Mouse (Mus musculus) kidney, adult 11 months (tissue): ENCODE results near the gene Zfp3.
A peak's percentile ranks its signal among the peaks of the same experiment; 100 is the strongest.
"Not testable (repeated sequence)": the region's sequence is repeated elsewhere in the genome, so short reads cannot be mapped to it uniquely, and the experiment has no call there.

Source experiments
- DNase-seq: peaks from one replicate; pipeline ENCODE4 v3.0.0; 2022

Zfp3 gene

GRCm38 (mm10) chr11:70760446-70760845 lies 3.6 kb upstream of the Zfp3 start:
- not testable (repeated sequence) for DNase-seq

- no peak for DNase-seq
Observed at GRCm38 (mm10) chr11:70762641-70763040, 1.4 kb upstream of the Zfp3 start.

DNA sequence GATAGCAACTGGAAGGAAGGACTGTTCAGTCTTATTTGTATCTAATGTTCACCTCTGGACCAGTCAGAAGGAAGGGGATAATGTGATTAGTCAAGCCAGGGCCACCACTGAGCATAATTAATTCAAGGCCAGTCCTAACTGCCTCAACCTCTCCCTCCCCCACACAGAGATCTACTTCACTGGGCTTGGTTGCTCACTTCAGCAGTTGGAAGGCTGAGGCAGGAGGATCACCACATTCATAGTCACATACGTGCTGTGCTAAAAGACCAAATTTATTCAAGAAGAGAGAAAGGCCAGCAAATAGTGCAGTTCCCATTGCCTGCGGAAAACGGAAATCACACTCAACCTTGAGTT lies 450 bp upstream of the Zfp3 start:
- peak; percentile 33 for DNase-seq

- DNase-seq = no peak
Observed at GRCm38 (mm10) chr11:70765776-70766445, 1.9 kb downstream of the Zfp3 start.

DNA sequence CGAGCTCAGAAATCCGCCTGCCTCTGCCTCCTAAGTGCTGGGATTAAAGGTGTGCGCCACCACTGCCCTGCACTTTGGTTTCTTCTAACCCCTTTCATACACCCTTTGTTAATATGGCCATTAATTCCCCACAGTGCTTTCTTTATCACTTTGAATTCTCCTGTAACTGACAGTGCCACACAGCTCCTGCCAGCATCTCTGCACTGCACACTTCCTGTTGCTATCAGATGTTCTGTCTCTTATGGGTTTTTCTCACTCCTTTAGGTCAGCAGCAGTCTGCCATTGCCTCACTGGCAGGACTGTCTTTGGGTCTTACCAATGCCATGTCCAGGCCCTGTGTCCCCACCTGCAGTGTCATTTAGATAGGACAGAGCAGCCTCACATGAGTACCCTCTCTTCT lies 6.8 kb downstream of the Zfp3 start:
- DNase-seq = no peak

DNA sequence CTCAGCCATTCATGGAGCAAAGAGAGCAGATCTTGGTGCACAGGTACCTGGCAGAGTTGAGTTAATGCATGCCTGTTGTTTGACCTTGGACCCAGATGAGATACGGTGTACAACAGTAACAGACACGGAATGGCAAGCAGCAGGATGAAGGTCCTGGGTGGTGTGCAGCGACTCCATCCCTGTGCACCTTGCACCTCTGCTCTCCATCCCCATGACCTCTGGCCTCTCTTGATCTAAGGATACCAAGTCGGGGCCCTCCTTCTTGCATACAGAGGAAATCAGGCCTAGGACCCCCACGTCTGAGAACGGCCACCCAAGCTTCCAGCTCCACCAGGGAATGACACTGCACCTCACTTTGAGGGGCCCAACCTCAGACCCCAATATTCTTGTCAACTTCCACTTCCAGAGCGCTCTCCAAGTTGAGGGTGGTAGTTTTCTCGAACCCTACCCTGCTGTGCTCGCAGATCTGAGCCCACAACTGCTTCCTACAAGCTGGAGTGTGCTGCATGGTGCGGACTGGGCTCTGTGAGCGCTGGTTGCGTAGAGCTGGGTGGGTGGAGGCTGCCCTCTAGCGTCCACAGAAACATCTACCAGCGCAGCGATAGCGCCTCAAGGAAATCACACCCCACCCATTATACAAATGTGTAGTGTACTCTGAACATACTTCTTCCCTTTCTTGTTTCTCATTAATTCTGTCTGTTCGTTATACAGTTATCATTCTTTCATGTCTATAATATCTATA lies 13.0 kb downstream of the Zfp3 start:
- peak; percentile 50 for DNase-seq

- DNase-seq = no peak
Observed at GRCm38 (mm10) chr11:70777634-70778033, 13.6 kb downstream of the Zfp3 start.

GRCm38 (mm10) chr11:70778058-70778457 lies 14.0 kb downstream of the Zfp3 start:
- DNase-seq = not testable (repeated sequence)

GRCm38 (mm10) chr11:70785908-70786307 lies 21.9 kb downstream of the Zfp3 start:
- DNase-seq = no peak

- DNase-seq = no peak
Observed at GRCm38 (mm10) chr11:70787052-70787451, 23.0 kb downstream of the Zfp3 start.

GRCm38 (mm10) chr11:70788972-70789655 lies 25.1 kb downstream of the Zfp3 start:
- DNase-seq = no peak

DNA sequence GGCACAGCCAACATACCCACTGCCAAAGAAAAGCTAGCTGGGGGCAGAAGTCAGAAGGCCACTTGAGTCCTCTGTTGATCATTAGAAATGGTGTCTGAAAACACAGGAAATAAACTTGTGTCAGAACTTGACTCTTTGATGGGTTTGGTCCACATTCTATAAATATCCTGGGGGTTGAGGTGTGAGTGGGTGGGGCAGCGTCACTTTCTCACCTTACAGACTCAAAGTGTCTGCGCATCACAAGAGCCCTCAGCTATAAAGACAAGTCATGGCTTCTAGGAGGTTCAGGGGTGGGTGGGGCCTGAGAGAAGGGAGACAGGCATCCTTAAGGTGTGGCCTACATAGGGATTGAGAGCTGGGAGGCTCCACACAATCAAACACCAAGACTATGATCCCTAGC lies 26.4 kb downstream of the Zfp3 start:
- no peak for DNase-seq

- DNase-seq = no peak
Observed at GRCm38 (mm10) chr11:70790874-70791551, 27.0 kb downstream of the Zfp3 start.

GRCm38 (mm10) chr11:70791676-70792075 lies 27.7 kb downstream of the Zfp3 start:
- DNase-seq = no peak

GRCm38 (mm10) chr11:70792409-70792808 lies 28.4 kb downstream of the Zfp3 start:
- DNase-seq = no peak

- DNase-seq = no peak
Observed at GRCm38 (mm10) chr11:70802208-70802864, 38.3 kb downstream of the Zfp3 start.

DNA sequence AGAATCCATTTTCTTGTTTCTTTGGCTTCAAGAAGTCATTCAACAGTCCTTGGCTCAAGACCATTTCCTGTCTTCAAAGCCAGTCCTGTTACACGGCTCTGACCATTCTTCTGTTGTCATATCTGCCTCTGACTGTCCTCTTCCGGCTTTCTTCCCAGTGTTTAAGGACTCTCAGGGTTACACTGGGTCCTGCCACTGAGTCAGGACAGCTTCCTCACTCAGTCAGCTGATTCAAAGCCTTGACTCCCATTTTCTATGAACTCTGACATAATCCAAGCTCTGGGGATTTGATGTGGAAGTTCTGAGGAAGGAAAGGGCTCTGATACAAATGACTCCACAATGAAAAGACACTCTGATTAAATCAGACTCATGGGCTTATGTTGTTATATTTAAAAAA lies 38.9 kb downstream of the Zfp3 start:
- DNase-seq = no peak

GRCm38 (mm10) chr11:70803711-70804200 lies 39.7 kb downstream of the Zfp3 start:
- no peak for DNase-seq

DNA sequence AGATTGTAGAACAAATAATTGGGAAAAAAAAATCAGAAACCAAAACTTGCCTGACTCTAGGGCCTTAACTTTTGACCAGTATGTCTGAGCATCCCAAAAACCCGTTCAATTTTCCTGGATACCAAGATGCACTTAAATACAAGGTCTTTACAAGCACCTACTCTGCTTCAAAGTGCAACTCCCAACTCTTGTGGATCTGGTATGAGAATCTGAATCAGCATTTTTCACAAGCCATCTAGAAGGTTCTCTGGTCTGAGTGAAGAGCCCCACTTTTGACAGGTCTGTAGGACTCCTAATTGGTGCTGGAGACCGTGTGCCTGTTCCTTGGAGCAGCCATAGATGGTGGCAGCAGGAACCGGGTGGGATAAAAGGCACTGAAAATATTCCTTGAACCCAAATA lies 40.4 kb downstream of the Zfp3 start:
- no peak for DNase-seq

GRCm38 (mm10) chr11:70805641-70806175 lies 41.7 kb downstream of the Zfp3 start:
- no peak for DNase-seq

DNA sequence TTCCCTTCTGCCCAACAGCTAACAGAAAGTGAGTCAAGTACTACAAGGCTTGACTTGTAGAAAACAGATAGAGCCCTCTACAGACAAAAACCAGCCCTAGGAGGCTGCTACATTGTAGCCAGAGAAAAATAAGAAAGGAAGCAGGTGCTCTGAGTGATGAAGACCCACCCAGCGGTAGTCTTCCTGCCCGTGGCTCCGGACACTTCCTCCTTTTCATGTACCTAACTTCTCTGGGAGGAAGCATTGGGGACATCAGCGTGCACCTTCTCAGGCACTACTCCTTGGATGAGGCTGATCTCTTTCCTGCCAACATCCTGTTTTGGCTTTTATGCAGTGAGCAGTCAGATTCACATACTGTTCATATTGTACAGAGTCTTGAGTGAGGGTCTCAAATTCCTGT lies 42.7 kb downstream of the Zfp3 start:
- no peak for DNase-seq

GRCm38 (mm10) chr11:70807630-70808029 lies 43.6 kb downstream of the Zfp3 start:
- no peak for DNase-seq

DNA sequence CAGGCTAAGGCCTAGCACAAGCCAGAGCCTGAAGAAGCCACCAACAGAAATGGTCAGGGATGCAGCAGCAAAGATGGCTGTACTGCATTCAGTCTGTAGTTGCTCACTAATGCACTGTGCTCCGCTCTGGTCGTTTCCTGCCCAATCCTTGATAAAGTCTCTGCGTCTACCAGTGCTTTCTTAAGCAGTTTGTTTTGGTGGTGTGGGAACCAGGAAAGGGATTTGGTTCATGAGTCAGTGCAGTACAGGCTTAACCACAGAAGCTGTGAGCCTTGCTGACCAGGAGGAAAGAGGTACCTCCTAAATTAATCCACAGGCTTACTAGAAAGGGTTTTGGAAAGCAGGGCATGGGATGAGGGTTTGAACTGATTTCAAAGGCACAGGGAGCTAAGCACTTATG lies 44.1 kb downstream of the Zfp3 start:
- DNase-seq = no peak
